Mouse (Mus musculus): ENCODE measurements around the gene 1700061G19Rik. TPM values are rescaled to one million over a fixed set of nuclear protein-coding genes. Genes with fewer than 3 reads are reported as not detected.

1700061G19Rik gene
- polyA plus RNA-seq, 1 experiment from 2014 or later = 0.45 TPM

DNA sequence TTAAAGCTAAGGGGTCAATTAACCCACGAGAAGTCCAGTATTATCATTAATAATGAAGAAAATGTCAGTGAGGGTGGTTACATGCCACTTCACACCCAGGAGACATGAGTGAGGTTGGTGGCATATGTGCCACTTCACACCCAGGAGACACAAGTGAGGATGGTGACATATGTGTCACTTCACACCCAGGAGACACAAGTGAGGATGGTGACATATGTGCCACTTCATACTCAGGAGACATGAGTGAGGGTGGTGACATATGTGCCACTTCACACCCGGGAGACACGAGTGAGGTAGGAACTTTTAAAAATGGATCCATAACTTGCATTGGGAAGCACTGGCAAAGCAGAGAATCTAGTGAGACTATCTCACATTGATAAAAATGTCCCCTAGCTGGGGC lies 24.1 kb upstream of the 1700061G19Rik start:
- Histone ChIP-seq H3K9me3 (ENCODE audit: low read depth, low read length) (no peaks in the 10 kb centered on the region), H3K27me3 (ENCODE audit: insufficient read depth, low read length) (no peaks in the 10 kb centered on the region), H3K9ac (no peak overlapping the region), H3K4me2 (no peak overlapping the region), H3K27ac (ENCODE audit: low read depth) (no peak overlapping the region), H3K4me3 (ENCODE audit: low read depth, low read length) (no peak overlapping the region), H3K36me3 (ENCODE audit: insufficient read depth) (no peaks in the 10 kb centered on the region), H3K4me1 (ENCODE audit: insufficient read depth) (no peaks in the 10 kb centered on the region)
- TF ChIP-seq CTCF (IDR thresholded peaks at IDR 0.05; ENCODE audit: low read depth) = no peak
- WGBS = 65% methylated on average over 3 of the region's 3 CpGs
- no peak for DNase-seq
- ATAC-seq (ENCODE audit: insufficient read depth) = no peak

DNA sequence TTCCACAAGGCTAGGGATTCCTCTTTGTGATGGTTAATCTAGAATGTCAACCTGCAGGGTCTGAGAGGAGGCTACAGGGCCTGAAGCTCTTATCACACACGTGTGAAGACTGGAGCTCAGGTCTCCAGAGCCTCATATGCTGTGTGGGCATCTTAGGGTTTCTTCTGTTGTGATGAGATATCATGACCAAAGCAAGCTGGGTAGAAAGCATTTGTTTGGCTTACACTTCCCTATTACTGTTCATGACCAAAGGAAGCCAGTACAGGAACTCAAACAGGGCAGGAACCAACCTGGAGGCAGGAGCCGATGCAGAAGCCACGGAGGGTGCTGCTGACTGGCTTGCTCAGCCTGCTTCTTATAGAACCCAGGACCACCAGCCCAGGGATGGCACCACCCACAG lies 19.9 kb upstream of the 1700061G19Rik start:
- ATAC-seq (ENCODE audit: insufficient read depth) = no peak
- Histone ChIP-seq H3K27ac (ENCODE audit: low read depth) (no peak overlapping the region), H3K36me3 (ENCODE audit: insufficient read depth) (no peaks in the 10 kb centered on the region), H3K4me2 (no peak overlapping the region), H3K4me1 (ENCODE audit: insufficient read depth) (peaks cover 3% of the 10 kb centered on the region; the same call in 1 of the 2 replicates), H3K9me3 (ENCODE audit: low read depth, low read length) (no peaks in the 10 kb centered on the region), H3K9ac (no peak overlapping the region), H3K27me3 (ENCODE audit: insufficient read depth, low read length) (no peaks in the 10 kb centered on the region), H3K4me3 (ENCODE audit: low read depth, low read length) (no peak overlapping the region)
- no peak for TF ChIP-seq CTCF (IDR thresholded peaks at IDR 0.05; ENCODE audit: low read depth)
- 86% methylated on average over 3 of the region's 3 CpGs for WGBS
- no peak for DNase-seq

DNA sequence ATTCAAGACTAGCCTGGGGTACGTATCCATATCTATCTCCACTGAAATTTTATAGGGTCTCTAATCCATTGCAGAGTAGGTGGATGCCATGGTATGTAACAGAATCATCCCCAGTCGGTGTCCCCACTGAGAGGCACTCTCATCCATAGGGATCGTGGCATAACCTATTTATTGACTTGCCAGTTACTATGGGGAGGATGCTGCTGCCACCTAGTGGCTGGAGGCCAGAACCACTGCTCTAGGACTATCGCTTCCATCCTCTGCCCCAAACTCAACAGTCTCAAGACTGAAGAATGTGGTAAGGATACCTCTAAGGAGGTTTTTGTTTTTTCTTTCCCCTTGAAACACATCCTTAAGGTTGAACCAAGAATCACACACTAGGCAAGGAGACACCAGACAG lies 17.1 kb upstream of the 1700061G19Rik start:
- peaks cover 3% of the 10 kb centered on the region; the same call in 1 of the 2 replicates for H3K4me1 ChIP-seq (ENCODE audit: insufficient read depth)
- no peak overlapping the region for H3K4me2 ChIP-seq
- H3K4me3 ChIP-seq (ENCODE audit: low read depth, low read length) = no peak overlapping the region
- peak; percentile 82 for DNase-seq
- H3K36me3 ChIP-seq (ENCODE audit: insufficient read depth) = no peaks in the 10 kb centered on the region
- no peaks in the 10 kb centered on the region for H3K27me3 ChIP-seq (ENCODE audit: insufficient read depth, low read length)
- peak overlapping the region; percentile 46 for H3K27ac ChIP-seq (ENCODE audit: low read depth)
- no peak overlapping the region for H3K9ac ChIP-seq
- H3K9me3 ChIP-seq (ENCODE audit: low read depth, low read length) = no peaks in the 10 kb centered on the region
- WGBS = 49% methylated on average over 4 of the region's 4 CpGs
- TF ChIP-seq CTCF (IDR thresholded peaks at IDR 0.05; ENCODE audit: low read depth) = peak; percentile 86
- peak; percentile 8; the same call in 1 of the 2 replicates for ATAC-seq (ENCODE audit: insufficient read depth)

DNA sequence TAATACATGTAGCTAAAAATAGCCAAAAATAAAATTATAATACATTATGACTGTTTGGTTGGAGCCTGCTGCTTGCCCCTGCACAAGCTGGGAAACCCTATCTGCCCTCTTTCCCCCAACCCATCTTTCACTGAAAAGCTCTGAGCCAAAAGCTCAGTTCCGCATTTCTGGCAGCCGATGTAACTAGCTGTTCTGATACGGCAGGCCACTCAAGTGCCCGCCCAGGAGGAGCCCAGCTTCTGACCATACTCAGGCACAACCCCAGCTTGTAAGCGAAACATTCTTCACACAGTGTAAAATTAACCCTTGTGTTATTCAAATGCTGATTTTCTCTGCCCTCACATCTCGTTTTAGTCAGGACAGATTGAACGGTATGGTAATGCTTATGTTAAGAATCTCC lies 16.4 kb upstream of the 1700061G19Rik start:
- Histone ChIP-seq H3K27me3 (ENCODE audit: insufficient read depth, low read length) (no peaks in the 10 kb centered on the region), H3K9ac (no peak overlapping the region), H3K9me3 (ENCODE audit: low read depth, low read length) (no peaks in the 10 kb centered on the region), H3K4me3 (ENCODE audit: low read depth, low read length) (no peak overlapping the region), H3K4me2 (no peak overlapping the region), H3K4me1 (ENCODE audit: insufficient read depth) (peaks cover 3% of the 10 kb centered on the region; the same call in 1 of the 2 replicates), H3K36me3 (ENCODE audit: insufficient read depth) (no peaks in the 10 kb centered on the region), H3K27ac (ENCODE audit: low read depth) (peak overlapping the region; percentile 46)
- DNase-seq (peak; percentile 55), ATAC-seq (ENCODE audit: insufficient read depth) (0 out of 2 replicates have a peak, but pooled peaks have one; percentile 21)
- no peak for TF ChIP-seq CTCF (IDR thresholded peaks at IDR 0.05; ENCODE audit: low read depth)
- 33% methylated on average over 7 of the region's 7 CpGs for WGBS

DNA sequence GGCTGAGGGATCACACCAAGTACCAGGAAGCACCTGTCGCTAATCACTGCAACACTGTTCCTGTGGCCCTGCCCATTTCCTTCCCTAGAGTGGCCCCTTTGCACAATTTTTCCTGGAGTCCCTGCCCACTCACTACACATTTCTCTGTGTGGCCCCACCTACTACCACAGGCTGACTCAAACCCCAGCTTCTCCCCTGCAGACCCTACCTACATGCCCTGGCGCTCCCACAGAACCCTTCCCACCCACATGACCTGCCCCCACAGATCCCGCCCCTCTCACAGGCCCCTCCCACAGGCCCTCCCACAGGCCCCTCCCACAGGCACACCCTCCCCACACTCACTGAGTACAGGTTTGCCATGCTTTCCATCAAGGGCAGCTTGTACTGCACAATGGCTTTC lies 14.1 kb upstream of the 1700061G19Rik start:
- no peaks in the 10 kb centered on the region for H3K9me3 ChIP-seq (ENCODE audit: low read depth, low read length)
- H3K4me2 ChIP-seq = no peak overlapping the region
- H3K4me1 ChIP-seq (ENCODE audit: insufficient read depth) = peaks cover 3% of the 10 kb centered on the region; the same call in 1 of the 2 replicates
- no peaks in the 10 kb centered on the region for H3K27me3 ChIP-seq (ENCODE audit: insufficient read depth, low read length)
- DNase-seq (peak; percentile 49), ATAC-seq (ENCODE audit: insufficient read depth) (peak; percentile 50; the same call in 1 of the 2 replicates)
- WGBS = 48% methylated on average over 3 of the region's 3 CpGs
- H3K27ac ChIP-seq (ENCODE audit: low read depth) = no peak overlapping the region
- no peaks in the 10 kb centered on the region for H3K36me3 ChIP-seq (ENCODE audit: insufficient read depth)
- H3K4me3 ChIP-seq (ENCODE audit: low read depth, low read length) = no peak overlapping the region
- no peak overlapping the region for H3K9ac ChIP-seq
- no peak for TF ChIP-seq CTCF (IDR thresholded peaks at IDR 0.05; ENCODE audit: low read depth)

DNA sequence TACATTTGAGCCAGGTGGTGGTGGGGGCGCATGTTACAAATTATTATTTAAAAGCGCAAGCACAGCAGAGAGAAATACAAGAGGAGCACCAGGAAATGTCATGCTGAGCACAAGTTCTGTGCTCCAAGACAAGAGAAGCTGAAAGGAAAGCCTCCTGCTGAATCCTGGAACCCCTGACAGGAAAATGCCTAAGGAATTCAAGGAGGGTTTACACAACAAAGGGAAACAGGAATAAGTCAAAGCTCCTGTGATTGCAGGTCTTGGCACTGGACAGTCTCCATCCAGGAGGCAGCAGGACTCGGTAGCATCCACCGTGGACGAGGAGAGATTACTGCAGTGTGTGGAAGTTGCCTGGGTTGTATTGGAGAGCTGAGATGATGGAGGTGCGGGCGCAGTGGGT lies 9.2 kb upstream of the 1700061G19Rik start:
- Histone ChIP-seq H3K9me3 (ENCODE audit: low read depth, low read length) (no peaks in the 10 kb centered on the region; the same call in 1 of the 2 replicates), H3K4me2 (no peak overlapping the region), H3K27me3 (ENCODE audit: insufficient read depth, low read length) (no peaks in the 10 kb centered on the region), H3K36me3 (ENCODE audit: insufficient read depth) (no peaks in the 10 kb centered on the region), H3K4me1 (ENCODE audit: insufficient read depth) (no peaks in the 10 kb centered on the region), H3K27ac (ENCODE audit: low read depth) (no peak overlapping the region), H3K9ac (no peak overlapping the region), H3K4me3 (ENCODE audit: low read depth, low read length) (no peak overlapping the region)
- DNase-seq (no peak), ATAC-seq (ENCODE audit: insufficient read depth) (no peak)
- no peak for TF ChIP-seq CTCF (IDR thresholded peaks at IDR 0.05; ENCODE audit: low read depth)
- WGBS = 77% methylated on average over 7 of the region's 7 CpGs

DNA sequence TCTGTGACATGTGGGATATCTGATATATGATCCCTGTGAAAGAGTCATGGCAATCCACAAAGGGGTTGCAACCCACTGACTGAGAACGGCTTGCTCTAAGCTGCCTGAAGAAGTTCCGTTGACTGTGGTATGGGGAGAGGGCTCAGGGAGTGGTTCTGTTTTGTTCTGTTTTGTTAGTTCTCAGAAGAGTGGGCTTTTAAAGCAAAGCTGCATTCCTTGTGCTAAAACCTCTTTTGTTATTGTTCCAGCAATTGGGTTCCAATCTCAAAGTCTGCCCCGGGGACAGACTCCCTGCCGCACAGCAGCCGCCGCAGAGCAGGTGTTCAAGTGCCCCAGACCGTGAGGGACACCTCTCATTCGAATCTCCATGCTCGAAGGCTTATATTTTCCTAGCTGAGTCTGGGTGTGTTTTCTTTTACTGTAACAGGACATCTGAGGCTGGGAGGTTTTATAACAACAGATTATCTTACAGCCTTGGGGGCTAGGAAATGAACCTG lies 5.7 kb upstream of the 1700061G19Rik start:
- Histone ChIP-seq H3K27ac (ENCODE audit: low read depth) (no peak overlapping the region), H3K36me3 (ENCODE audit: insufficient read depth) (no peaks in the 10 kb centered on the region), H3K9me3 (ENCODE audit: low read depth, low read length) (no peaks in the 10 kb centered on the region; the same call in 1 of the 2 replicates), H3K4me1 (ENCODE audit: insufficient read depth) (no peaks in the 10 kb centered on the region), H3K27me3 (ENCODE audit: insufficient read depth, low read length) (no peaks in the 10 kb centered on the region), H3K9ac (no peak overlapping the region), H3K4me2 (no peak overlapping the region), H3K4me3 (ENCODE audit: low read depth, low read length) (no peak overlapping the region)
- TF ChIP-seq CTCF (IDR thresholded peaks at IDR 0.05; ENCODE audit: low read depth) = no peak
- ATAC-seq (ENCODE audit: insufficient read depth) = no peak
- WGBS = 78% methylated on average over 9 of the region's 9 CpGs
- no peak for DNase-seq

Data from lung, embryonic 14.5 days (tissue).